Mouse (Mus musculus) midbrain, embryonic 14.5 days (tissue): ENCODE results near the gene Snrnp48. TPM values are rescaled to one million over a fixed set of nuclear protein-coding genes. Genes with fewer than 3 reads are reported as not detected.

Experiments
- ATAC-seq: fragments of 200-750 bp; cut with Nextera tagmentation; 2 replicates; pipeline ENCODE4 v1.8.0; 2017; ENCODE audit warnings: moderate number of reproducible peaks, moderate library complexity; ENCODE audit not compliant: low FRiP score, low TSS enrichment
- DNase-seq: peaks from one replicate; pipeline ENCODE4 v3.0.0-alpha.2; 2015
- H3K27ac ChIP-seq: fragments of 300-500 bp; sonication (generic); replicated peaks from 2 replicates; pipeline ENCODE4 v1.5.1; 2014; ENCODE audit warnings: mild to moderate bottlenecking, low read depth, low read length, moderate library complexity
- H3K27me3 ChIP-seq: fragments of 300-500 bp; sonication (generic); 2 replicates; pipeline ENCODE4 v1.6.1; 2014; ENCODE audit warnings: low read length, control low read depth, mixed read lengths; ENCODE audit not compliant: control insufficient read depth, insufficient read depth
- H3K36me3 ChIP-seq: fragments of 300-500 bp; sonication (generic); 2 replicates; pipeline ENCODE4 v1.6.1; 2014; ENCODE audit warnings: low read length, control low read depth; ENCODE audit not compliant: control insufficient read depth, insufficient read depth
- H3K4me1 ChIP-seq: fragments of 300-500 bp; sonication (generic); 2 replicates; pipeline ENCODE4 v1.6.1; 2014; ENCODE audit warnings: mild to moderate bottlenecking, antibody characterized with exemption, low read length, control low read depth; ENCODE audit not compliant: control insufficient read depth, insufficient read depth
- H3K4me2 ChIP-seq: fragments of 300-500 bp; sonication (generic); 2 replicates; pipeline ENCODE4 v1.6.1; 2014; ENCODE audit warnings: mild to moderate bottlenecking, low read length, moderate library complexity
- H3K4me3 ChIP-seq: fragments of 300-500 bp; sonication (generic); replicated peaks from 2 replicates; pipeline ENCODE4 v1.5.1; 2014; ENCODE audit warnings: low read depth, low read length
- H3K9ac ChIP-seq: fragments of 300-500 bp; sonication (generic); replicated peaks from 2 replicates; pipeline ENCODE4 v1.6.1; 2014; ENCODE audit warnings: mild to moderate bottlenecking, low read length, moderate library complexity
- H3K9me3 ChIP-seq: fragments of 300-500 bp; sonication (generic); 2 replicates; pipeline ENCODE4 v1.6.1; 2016; ENCODE audit warnings: low read length, control low read depth, mixed read lengths; ENCODE audit not compliant: control insufficient read depth
- WGBS: fragments of 180-500 bp; shearing (Covaris S2); extraction: QIAGEN DNeasy Blood & Tissue Kit; methylation state at CpG from one replicate; pipeline ENCODE4 v1.1.7; 2014; 5-methylcytosine and 5-hydroxymethylcytosine counted together
- polyA plus RNA-seq: library from polyadenylated mRNA; unstranded; fragments of >200 nt; fragmentation: Nextera tagmentation; extraction: Ambion mirVana; gene quantifications from 2 replicates; pipeline ENCODE4 v1.2.1, GENCODE M21; 2014

The Snrnp48 gene
- polyA plus RNA-seq, 1 experiment from 2014 or later = 30.9 TPM

DNA sequence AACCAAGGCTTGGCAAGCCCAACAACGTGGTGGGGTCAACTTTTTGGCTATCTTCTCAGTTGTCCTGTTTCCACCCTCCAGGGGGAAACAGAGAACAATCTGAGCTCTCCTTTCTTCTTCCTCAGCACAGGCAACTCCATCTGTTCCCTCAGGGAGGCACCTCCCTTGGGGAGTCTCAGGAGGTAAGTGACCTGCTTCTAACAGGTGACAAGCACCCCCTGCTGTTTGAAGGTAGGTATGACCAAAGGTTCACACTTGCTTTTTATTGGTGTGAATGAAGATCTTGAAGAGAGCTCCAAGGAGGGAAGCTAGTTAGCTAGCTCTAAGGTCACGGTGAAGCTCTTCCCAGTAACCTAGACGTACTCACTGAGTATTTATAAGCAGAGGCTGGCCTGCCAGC lies 30.6 kb downstream of the Snrnp48 start:
- no peaks in the 10 kb centered on the region for H3K4me1 ChIP-seq
- H3K4me2 ChIP-seq = no peak overlapping the region
- no peaks in the 10 kb centered on the region for H3K36me3 ChIP-seq
- 77% methylated on average over 3 of the region's 3 CpGs for WGBS
- DNase-seq = no peak
- H3K27ac ChIP-seq = no peak overlapping the region
- no peak overlapping the region for H3K4me3 ChIP-seq
- no peaks in the 10 kb centered on the region for H3K27me3 ChIP-seq
- H3K9ac ChIP-seq = no peak overlapping the region
- no peaks in the 10 kb centered on the region for H3K9me3 ChIP-seq
- ATAC-seq = no peak

DNA sequence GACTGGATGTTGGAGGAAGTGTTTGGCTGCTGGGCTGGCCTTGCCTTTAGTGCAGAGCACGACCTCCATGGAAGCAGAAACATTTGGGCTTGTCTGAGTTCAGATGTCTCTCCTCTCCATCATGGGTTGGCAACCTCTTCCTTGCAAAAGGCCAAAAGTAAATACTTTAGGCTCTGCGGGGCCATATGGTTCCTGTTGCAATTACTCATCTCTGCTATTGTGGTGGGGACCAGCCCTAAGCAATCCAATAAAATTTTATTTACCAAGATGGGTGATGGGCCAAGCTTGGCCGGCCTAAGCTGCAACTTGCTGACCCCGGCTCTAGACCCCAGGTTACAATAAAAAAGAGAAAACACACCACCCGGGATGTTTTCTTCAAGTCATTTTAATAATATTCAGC lies 43.4 kb downstream of the Snrnp48 start:
- DNase-seq (no peak), ATAC-seq (no peak)
- H3K4me3 ChIP-seq = no peak overlapping the region
- 79% methylated on average over 5 of the region's 5 CpGs for WGBS
- H3K4me2 ChIP-seq = no peak overlapping the region
- no peaks in the 10 kb centered on the region for H3K36me3 ChIP-seq
- H3K27me3 ChIP-seq = no peaks in the 10 kb centered on the region
- H3K9me3 ChIP-seq = no peaks in the 10 kb centered on the region
- H3K9ac ChIP-seq = no peak overlapping the region
- H3K27ac ChIP-seq = no peak overlapping the region
- no peaks in the 10 kb centered on the region for H3K4me1 ChIP-seq

DNA sequence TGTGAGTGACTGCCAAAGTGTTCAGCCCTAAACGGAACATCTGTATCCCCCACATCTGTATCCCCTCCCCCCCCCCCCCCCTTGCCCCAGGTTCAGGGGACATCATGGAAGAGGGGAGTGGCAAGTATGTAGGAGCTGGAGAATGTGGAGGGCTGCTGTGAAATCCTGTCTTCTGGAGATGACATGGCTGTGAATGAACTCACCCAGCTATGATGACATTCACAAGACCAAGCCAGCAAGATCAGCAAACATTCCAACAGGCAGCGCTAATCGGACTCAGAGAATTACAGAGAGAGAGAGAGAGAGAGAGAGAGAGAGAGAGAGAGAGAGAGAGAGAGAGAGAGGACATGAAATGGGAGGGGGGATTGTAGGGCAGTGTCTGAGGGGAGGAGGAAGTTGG lies 46.5 kb downstream of the Snrnp48 start:
- WGBS = 80% methylated on average over 3 of the region's 3 CpGs
- Histone ChIP-seq H3K4me3 (no peak overlapping the region), H3K9me3 (no peaks in the 10 kb centered on the region), H3K27me3 (no peaks in the 10 kb centered on the region), H3K9ac (no peak overlapping the region), H3K4me1 (no peaks in the 10 kb centered on the region), H3K27ac (no peak overlapping the region), H3K4me2 (no peak overlapping the region), H3K36me3 (no peaks in the 10 kb centered on the region)
- DNase-seq (no peak), ATAC-seq (no peak)

DNA sequence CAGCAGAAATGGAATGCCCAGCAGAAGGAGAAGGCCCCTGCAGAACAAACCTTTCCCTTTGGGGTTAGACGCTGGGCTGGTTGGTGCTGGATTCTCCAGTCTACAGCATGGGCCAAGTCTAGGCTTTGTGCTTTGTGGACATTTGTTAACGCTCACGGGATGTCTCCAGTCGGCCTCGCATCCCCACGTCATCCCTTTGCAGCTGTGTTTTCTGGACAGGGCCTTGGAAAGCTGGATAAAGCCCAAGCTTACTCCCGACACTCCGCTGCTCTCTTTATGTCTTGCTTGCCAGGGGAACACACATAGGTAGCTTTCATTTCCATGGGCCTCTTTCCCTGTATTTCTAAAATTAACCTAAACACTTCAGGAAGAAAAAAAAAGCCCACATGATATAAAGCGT lies 49.0 kb downstream of the Snrnp48 start:
- 91% methylated on average over 9 of the region's 9 CpGs for WGBS
- no peak for ATAC-seq
- Histone ChIP-seq H3K9ac (no peak overlapping the region), H3K36me3 (no peaks in the 10 kb centered on the region), H3K9me3 (no peaks in the 10 kb centered on the region), H3K27me3 (no peaks in the 10 kb centered on the region), H3K4me2 (no peak overlapping the region), H3K27ac (no peak overlapping the region), H3K4me1 (no peaks in the 10 kb centered on the region), H3K4me3 (no peak overlapping the region)
- DNase-seq = no peak

DNA sequence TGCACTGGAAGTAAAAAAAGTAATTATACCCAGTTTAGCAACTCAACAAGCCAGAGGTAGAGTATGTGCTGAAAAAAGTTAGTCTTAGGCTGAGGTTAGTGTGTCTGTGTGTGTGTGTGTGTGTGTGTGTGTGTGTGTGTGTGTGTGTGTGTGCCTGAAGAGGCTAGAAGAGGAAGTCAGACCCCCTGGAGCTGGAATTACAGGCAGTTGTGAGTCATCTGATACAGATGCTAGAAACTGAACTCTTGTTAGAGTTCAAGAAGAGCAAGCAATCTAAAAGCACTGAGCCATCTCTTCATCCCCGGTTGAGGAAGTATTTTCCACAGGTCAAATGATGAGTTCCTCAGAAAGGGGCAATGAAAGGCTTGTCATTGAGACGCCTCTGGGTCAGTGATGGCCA lies 54.2 kb downstream of the Snrnp48 start:
- no peaks in the 10 kb centered on the region for H3K36me3 ChIP-seq
- H3K4me3 ChIP-seq = no peak overlapping the region
- no peaks in the 10 kb centered on the region for H3K4me1 ChIP-seq
- WGBS = 86% methylated on average over 2 of the region's 2 CpGs
- H3K4me2 ChIP-seq = no peak overlapping the region
- no peaks in the 10 kb centered on the region for H3K27me3 ChIP-seq
- no peak overlapping the region for H3K9ac ChIP-seq
- no peak for DNase-seq
- H3K27ac ChIP-seq = no peak overlapping the region
- no peaks in the 10 kb centered on the region for H3K9me3 ChIP-seq
- no peak for ATAC-seq

DNA sequence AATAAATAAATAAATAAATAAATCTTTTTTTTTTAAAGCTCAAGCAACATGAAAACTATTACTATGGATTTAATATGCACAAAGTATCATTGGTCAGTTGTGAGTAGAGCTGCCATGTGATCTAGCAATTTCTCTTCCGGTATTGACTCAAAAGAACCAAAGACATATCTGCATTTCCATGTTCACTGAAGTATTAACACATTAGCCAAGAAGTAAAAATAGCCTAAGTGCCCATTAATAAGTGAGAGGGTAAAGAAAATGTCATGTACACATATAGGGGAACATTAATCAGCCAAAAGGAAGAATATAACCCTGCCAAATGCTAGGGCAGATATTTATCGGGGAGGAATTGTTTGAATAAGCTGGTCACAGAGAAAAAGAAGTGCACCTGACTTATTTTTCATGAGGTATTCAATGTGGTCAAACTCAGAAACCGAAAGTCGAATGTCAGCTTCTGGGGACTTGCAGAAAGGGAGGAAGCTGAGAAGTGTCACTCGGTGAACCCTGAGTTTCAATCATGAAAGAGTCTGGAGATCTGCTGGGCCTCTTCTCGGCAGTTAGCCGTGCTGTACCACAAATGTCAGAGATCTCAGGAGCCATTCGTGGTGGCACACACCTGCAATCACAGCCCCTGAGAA lies 64.4 kb downstream of the Snrnp48 start:
- DNase-seq = no peak
- ATAC-seq = no peak
- H3K9ac ChIP-seq = no peak overlapping the region
- no peak overlapping the region for H3K4me2 ChIP-seq
- H3K36me3 ChIP-seq = no peaks in the 10 kb centered on the region
- WGBS = 92% methylated on average over 8 of the region's 8 CpGs
- no peaks in the 10 kb centered on the region for H3K4me1 ChIP-seq
- no peak overlapping the region for H3K4me3 ChIP-seq
- H3K27ac ChIP-seq = no peak overlapping the region
- H3K9me3 ChIP-seq = no peaks in the 10 kb centered on the region
- H3K27me3 ChIP-seq = no peaks in the 10 kb centered on the region

DNA sequence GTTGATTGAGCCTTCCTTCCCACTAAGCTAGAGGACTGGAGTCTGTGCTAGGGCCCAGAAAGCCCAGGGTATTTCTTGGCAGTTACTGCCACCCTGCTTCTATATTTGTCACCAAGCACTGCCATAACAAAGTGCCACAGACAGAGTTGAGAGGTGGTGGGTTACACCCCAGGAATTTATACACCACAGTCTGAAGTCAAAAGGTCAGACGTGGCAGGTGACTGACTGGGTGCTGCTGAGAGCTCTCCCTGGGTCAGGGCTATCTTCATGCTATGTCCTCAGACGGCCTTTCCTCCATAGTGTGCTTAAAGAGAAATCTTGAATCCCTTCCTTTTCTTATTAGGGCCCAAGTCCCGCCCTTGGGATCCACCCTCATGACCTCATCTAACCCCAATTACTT lies 67.9 kb downstream of the Snrnp48 start:
- Histone ChIP-seq H3K27ac (no peak overlapping the region), H3K4me2 (no peak overlapping the region), H3K36me3 (no peaks in the 10 kb centered on the region), H3K9ac (no peak overlapping the region), H3K9me3 (no peaks in the 10 kb centered on the region), H3K27me3 (no peaks in the 10 kb centered on the region), H3K4me1 (no peaks in the 10 kb centered on the region), H3K4me3 (no peak overlapping the region)
- DNase-seq (no peak), ATAC-seq (no peak)
- WGBS = 72% methylated on average over 3 of the region's 3 CpGs

Other genes starting within 250 kb of the Snrnp48 start
- 51.7 and 81.1 TPM in 2 replicates for gene Ssr1, start 210.7 kb upstream of the Snrnp48 start, polyA plus RNA-seq
- 45.0 and 51.1 TPM in 2 replicates for gene Riok1, start 167.9 kb upstream of the Snrnp48 start, polyA plus RNA-seq
- 2.7 TPM in 2 replicates for gene Cage1, start 167.9 kb upstream of the Snrnp48 start, polyA plus RNA-seq
- gene Dsp, start 53.6 kb upstream of the Snrnp48 start, polyA plus RNA-seq = 0.08 and 0.13 TPM in 2 replicates
- 0.86 and 4.2 TPM in 2 replicates for gene Bmp6, start 140.2 kb downstream of the Snrnp48 start, polyA plus RNA-seq